Mouse (Mus musculus) cerebellum, adult 9-11 months (tissue): ENCODE measurements at regions not wholly inside any gene's neighbourhood (a gene's known extent, or its start where the extent isn't known, plus 50 kb on each side); places are given as distances from the start of the nearest gene placed in this dataset.

Source experiments
- DNase-seq: peaks from one replicate; pipeline ENCODE4 v3.0.0; 2022

DNA sequence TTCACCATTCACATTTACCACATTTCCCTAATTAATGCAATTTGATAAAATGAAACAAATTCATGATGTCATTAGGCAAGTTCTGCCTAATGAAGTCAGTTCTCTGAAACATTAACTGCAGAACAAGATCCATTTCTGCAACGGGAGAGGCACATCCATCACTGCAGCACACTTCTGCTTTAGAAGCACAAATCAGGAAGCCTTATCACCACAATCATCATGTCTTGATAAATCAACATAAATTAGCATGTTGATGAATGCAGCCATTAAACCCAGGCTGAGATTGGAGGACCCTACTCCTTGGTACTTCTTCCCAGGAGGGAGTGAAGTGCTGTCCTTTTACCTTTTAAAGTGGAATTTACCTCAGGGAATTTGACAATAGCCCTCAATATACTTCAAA is 1195.4 kb downstream of the Defb40 start:
- DNase-seq, result no peak

GRCm38 (mm10) chr8:17781559-17782283 is 1196.3 kb downstream of the Defb40 start:
- no peak for DNase-seq

GRCm38 (mm10) chr8:17775411-17775810 is 1202.6 kb downstream of the Defb40 start:
- no peak for DNase-seq

- DNase-seq, result no peak
Observed at GRCm38 (mm10) chr8:17773311-17773710, 1204.7 kb downstream of the Defb40 start.

DNA sequence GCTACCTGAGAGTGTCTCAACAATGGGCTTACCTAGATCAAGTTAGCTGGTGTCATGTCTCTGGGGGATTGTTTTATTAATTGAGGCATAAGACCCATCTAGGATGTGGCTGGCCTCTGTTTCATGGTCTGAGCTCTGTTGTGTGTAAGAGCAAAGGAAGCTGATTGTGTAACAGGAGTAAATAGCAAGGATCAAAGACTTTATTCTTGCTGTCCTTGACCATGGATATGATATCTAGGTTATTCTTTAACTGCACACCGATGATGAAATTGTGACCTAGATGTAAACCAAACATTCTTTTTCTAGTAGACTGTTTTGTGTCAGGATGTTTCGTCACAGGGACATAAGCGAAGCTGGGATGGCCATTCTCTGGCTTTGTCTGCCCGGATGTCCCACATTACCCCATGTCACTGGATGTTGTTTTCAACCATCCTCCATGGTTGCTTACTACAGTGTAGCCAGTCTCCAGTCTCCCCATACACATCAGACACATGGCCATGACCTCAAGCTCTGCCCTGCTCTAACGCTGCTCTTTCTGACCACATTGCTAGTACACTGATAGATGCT is 1210.5 kb downstream of the Defb40 start:
- DNase-seq, result no peak

- DNase-seq, result no peak
Observed at GRCm38 (mm10) chr8:17724672-17725071, 1253.4 kb downstream of the Defb40 start.

DNA sequence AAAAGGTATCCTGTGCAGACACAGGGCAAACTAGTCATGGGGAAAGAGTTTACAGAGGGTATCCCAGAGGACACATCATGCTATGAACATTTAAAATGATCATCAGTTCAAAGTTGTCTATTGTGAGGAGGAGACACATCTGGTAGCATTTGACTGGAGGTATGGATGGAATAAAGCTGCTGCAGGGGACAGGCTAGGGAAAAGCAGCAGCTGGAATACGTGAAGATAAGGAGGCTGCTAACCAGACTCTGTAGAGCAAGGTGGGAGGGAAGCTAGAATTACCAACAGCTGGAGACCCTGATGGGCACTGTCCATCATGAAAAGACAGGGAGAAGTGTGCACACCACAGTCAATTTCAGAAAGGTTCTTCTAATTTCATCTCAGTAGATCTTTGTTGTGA is 1268.9 kb downstream of the Defb40 start:
- no peak for DNase-seq

- DNase-seq, result no peak
Observed at GRCm38 (mm10) chr8:17708409-17708808, 1269.6 kb downstream of the Defb40 start.

GRCm38 (mm10) chr8:17704289-17704688 is 1273.8 kb downstream of the Defb40 start:
- no peak for DNase-seq

DNA sequence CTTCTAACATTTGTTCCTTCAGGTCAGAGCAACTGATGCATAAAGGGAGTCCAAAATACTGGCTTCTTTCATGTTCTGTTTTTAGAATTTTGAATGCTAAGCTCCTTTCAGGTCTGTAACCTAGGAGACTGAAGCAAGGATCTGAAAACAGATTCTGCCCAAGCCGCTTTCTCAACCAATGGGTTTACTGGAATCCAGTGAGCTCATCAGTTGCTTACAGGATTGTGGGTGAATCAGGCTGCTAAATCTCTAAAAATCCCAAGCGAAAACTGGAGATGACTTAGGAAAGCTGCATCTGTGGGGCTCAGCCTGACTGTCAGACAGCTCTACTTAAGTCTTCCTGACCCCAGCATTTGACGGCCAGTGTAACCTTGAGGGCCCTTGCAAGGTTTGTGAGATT is 1277.7 kb downstream of the Defb40 start:
- no peak for DNase-seq

DNA sequence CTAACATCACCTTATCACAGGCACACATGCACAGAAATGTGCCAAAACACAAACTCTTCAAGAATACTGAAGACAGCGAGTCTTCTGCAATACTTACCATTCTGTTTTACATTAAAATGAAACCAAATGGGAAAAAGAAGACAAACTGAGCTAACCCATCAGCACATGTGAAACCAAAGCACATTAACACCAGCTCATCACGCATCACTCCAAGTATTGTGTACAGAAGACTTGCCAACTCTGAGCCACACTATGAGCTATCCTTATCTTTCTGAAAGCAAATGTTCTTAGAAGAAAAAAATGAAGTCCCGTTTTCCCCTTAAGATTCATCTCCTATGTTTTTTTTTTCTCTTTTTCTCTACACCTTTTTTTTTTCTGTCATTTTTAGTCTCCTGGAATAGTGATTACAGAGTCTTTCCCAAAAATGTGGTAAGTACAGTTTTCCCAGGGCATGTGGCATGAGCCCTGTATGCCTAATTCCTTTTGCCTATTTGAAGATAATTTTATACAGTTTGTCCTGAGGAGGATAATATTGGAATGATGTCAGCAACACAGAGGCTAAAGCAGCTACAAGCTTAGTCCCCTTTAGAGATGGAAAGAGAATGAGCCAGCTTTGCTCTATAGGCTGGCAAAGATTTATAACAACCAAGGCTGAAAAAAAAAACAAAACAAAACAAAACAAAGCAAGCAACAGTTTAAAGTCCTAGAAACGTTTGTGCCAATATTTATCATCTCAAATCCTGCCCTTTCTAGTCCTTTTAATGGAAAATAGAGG is 1287.8 kb downstream of the Defb40 start:
- DNase-seq, result no peak

DNA sequence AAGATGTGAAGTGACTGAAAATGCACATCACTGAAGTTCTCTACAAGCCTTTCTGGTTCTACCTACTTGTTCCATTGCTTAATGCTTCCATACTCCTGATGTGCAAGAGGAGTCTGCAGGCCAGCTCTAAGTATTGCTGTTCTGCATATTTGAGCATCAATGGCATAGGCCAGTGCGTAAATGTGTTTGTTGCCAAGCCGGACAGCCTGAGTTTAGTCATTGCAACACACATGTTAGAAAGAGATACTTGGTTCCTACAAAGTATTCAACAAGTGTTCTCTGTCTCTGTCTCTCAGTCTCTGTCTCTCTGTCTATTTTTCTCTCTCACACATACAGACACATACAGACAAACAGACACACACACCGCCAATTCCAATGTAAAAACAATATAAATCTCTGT is 1288.4 kb downstream of the Defb40 start:
- no peak for DNase-seq

DNA sequence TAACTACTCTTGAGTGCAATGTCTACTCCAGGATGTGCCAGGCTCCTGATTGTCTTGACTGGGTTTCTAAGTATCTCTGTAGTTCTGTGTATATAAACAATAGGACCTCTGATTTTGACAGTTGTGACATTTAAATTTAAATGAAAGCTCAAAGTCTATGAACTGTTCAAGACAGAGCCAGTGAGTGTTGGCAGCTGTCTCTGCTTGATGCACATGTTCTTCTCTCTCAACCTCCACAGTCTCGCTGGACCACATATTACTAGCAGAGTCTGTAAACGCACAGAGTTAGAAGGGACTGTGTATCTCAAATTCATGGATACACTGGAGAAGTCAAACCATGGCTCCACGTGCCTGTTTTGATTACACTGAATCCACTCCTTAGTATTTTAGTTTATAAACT is 1291.0 kb downstream of the Defb40 start:
- no peak for DNase-seq

DNA sequence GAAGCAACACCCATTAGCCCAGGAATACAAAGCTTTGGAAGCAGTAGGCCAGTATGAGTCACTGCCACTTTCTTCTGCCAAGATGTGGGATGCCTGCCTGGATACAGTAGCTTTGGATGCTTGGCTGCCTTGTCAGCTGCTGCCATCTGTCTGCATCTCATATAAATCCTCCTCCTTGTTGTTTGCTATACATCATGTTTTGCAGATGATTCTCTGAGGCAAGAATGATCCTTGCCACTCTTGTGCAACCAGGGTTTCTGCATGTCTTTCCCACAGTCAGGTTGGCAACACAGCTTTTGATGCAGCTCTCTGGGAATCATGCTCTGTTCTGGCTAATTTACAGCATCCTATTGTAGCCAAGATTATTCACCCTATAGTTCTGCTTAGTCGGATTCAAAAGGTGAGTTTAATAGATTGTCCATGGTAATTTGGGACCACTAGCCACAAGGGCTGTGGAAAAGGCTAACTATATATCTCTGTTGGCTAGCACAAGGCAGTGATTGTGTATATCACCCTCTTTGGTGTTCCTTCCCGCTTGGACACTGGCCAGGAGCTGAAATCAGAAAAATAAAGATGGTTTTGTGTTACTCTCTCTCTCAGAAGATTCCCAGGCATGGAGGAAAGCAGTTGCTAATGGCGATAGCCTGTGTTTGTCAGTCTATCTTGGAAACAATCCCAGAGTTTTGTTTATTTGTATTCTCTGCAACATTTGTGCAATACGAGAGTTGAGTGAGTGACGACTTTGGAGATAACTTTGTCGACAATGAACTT is 1313.5 kb downstream of the Defb40 start:
- peak; percentile 67 for DNase-seq

DNA sequence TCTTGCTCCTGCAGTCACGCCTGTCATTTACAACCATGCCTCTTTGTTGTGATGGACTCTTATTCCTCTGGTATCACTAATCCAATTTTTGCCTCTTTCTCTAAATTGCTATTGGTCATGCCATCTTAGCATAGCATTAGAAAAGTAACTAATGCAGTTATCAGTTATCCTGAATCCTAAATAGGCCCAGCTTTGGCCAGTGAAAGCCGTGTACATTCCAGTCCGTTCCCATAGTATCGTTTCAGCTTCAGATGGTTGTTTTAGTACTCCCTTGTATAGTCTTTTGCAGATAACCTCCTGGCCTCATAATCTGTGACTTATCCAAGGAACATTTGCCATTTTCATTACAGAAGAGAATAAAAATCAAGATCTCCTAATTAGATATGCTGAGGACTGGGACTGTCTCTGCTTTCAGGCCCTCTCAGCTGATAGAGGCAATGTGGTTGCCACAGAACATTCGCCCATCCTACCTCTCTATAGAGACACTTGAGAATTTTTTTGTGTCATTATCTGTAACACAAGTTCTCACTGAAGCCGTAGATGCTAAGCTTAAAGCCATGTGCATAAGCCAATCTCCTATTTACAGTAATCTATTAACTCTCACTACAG is 1318.2 kb downstream of the Defb40 start:
- no peak for DNase-seq

DNA sequence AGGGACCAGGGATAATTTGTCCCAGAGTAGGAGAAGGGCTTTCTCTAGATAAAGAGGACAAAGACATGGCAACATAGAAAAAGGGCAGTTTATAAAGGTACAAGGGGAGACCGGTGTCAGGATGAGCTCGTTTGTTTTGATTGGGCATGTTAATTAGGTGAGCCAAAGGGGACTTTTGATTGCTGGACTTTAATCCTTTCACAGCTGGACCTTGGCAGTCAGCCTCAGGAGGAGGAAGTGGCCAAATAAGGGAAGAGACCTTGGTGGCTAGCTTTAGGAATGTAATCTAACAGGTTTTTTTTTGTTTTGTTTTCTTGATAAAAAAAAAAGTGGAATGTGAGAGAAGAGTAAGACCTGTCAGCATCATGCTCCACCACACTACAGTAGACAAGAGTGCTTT is 1324.3 kb downstream of the Defb40 start:
- no peak for DNase-seq

DNA sequence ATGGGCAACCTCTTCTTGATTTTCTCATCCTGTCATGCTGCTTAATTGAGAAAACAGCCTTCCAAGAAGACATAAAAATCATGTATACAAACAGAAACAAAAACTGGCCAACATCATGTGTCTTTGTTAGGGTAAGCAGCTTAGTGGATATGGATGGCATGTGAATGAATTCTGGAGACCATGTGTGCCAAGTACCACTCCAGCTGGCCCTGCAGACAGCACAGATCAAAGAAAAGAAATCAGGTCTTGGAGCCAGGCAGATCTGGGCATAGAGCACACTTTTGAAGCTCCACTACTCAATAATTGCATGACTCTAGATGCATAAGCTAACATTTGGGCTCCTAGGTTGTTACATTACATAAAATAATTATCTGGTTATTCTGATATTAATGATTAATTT is 1330.5 kb downstream of the Defb40 start:
- DNase-seq, result no peak

DNA sequence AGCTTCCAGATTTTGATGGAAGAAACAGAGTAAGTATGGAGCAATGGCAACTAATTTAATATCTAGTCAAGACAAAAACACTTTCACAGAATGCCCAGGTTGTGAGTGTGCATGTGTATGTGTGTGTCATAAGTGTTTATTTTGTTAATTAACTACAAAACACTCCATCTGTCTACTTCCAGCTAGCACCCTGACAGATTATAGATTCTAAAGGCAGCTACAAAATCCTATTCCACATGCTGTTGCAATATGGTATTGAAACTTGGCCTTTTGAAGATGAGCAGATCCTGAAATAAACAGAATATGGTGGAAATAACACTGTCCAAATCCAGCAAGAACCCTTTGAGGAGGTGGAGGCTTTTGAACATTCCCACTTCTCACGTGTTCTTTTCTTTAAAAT is 1356.9 kb downstream of the Defb40 start:
- DNase-seq, result no peak

- DNase-seq, result no peak
Observed at GRCm38 (mm10) chr8:17618846-17619245, 1359.2 kb downstream of the Defb40 start.

DNA sequence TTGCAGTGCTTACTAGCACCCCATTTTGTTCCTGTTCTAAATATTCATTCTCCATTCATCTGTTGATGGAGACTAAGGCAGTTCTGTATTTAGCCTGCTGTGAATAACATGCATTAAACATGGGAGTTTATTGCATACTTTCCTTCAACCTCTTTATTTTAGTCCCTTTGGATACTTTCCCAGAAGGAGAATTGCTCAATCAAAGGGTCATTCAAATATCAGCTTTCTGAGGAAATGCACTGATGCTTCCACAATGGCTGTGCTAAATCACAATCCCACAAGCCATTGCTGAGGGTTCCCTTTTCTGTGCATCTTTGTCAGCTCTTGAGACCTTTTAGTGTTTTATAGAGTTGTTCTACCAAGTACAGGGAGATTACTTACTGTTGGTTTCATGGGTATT is 1359.9 kb downstream of the Defb40 start:
- DNase-seq, result no peak

DNA sequence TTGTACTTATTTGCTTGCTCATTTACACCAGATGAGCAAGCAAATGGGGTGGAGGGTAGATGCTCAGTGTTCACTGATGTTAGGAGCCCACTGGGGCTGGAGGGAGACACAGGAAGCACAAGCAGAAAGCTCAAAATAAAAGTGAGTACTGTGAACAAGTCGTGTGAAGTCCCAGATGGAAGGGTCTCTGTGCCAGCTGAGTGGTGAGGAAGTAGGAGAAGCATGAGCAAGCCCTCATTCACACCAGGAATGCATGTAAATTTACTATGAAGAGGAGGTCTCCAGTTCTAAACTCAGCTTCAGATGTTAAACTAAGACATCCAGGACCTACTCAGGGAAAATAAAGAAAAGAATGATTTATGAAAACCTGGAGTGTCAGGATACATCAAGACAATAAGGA is 1375.2 kb downstream of the Defb40 start:
- DNase-seq, result no peak

- no peak for DNase-seq
Observed at GRCm38 (mm10) chr8:17598736-17599135, 1379.3 kb downstream of the Defb40 start.

- DNase-seq, result no peak
Observed at GRCm38 (mm10) chr8:17596559-17596958, 1381.5 kb downstream of the Defb40 start.
